Mouse (Mus musculus) adrenal gland, adult 8-10 months (tissue): ENCODE results near the gene Polr3g. TPM values are rescaled to one million over a fixed set of nuclear protein-coding genes. Genes with fewer than 3 reads are reported as not detected.
"Not testable (repeated sequence)": the region's sequence is repeated elsewhere in the genome, so short reads cannot be mapped to it uniquely, and the experiment has no call there.

Source experiments
- DNase-seq: peaks from one replicate; pipeline ENCODE4 v3.0.0; 2022
- total RNA-seq, 4 experiments: library from RNA; stranded (reverse); gene quantifications; 2 replicates each; pipeline ENCODE4 v1.2.4; 2022

Gene Polr3g
- total RNA-seq, 4 experiments from 2014 or later, result 5.9 to 11.1 (median 8.4) TPM

GRCm38 (mm10) chr13:81684884-81685283 lies 25.9 kb downstream of the Polr3g start:
- DNase-seq, result no peak

DNA sequence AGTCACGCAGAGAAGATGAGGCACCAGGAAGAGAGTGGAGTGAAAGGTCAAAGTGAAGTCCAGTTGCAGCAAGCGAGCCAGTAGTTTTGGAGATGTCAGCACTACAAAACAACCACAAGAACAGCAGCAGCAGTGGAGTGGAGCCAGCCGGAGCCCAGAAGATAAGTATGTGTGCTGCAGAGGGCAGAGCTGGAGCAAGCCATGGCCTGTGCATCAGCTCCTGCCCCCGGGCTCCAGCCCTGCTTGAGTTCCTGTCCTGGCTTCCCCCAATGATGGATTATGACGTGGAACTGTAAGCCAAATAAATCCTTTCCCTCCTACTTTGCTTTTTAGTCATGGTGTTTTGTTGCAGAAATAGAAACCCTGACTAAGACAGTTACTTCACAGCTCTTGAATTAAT lies 26.6 kb downstream of the Polr3g start:
- DNase-seq, result no peak

GRCm38 (mm10) chr13:81683107-81683506 lies 27.7 kb downstream of the Polr3g start:
- DNase-seq, result no peak

GRCm38 (mm10) chr13:81675333-81675732 lies 35.5 kb downstream of the Polr3g start:
- DNase-seq, result no peak

DNA sequence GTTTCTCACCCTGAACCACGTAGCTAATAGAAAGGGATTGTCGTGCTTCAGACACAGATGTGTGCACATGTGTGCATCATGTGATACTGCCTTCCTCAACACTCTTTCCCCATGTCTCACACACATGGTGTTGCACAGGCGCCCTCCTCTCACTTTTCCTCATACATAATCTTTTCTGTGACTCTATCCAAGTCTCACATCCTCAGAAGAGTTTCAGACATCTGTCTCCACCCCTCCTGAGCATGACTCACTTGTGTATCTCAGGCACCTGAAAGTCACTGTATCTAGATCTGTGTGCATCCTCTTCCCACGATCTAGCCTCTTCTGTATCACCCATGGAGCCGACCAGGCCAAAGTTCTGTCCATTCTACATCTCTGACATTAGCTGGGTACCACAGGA lies 43.1 kb downstream of the Polr3g start:
- no peak for DNase-seq

DNA sequence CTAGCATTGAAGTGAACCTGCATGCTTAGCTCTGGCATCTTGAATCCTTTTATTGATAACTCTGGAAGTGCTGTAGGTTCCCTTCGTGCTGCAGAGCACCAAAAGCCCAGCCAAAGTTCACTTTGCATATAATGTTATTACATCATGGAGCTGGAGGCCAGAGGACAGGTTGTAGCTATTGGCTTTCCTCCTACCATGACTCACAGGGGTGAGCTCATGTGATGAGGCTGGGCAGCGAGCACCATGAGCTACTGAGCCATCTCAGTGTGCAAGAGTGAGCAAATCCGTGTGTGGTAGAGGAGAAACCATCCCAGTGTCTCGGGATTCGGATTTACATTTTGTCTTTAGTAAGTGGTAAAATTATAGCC lies 46.5 kb downstream of the Polr3g start:
- peak; percentile 32 for DNase-seq

DNA sequence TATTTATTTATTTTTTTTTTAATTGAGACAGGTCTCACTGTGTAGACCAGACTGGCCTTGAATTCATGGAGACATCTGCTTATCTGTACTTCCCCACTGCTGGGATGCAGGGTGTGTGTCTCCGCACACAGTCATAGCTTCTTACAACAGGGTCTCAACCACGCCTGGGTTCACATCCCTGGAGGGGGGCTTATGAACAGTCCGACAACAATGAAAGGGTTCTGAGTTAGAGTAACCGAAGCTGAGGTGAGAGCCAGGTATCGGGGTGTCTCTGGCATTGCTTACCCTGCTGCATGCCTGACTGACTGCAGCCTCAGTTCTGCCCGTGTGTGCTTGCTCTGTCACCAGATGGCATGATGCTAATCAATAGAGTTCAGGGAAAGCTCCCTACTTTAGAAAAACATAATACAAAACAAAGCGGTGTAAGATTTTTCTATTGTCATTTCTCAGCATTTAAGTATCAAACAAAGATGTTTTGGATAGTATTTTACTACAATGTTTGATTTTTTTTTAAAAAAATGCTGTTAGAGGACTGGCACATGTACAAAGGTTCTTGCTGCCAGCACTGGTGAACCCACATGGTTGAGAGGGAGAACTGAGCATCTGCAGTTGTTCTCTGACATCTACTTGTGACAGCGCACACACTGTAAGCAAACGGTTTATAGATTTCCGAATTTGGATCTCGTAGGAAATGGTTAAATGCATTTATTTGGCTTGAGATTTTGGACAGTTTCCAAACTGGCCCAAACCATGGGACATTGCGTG lies 47.1 kb downstream of the Polr3g start:
- no peak for DNase-seq

- DNase-seq, result no peak
These were observed 52.6 kb downstream of the Polr3g start for GRCm38 (mm10) chr13:81658053-81658752.

DNA sequence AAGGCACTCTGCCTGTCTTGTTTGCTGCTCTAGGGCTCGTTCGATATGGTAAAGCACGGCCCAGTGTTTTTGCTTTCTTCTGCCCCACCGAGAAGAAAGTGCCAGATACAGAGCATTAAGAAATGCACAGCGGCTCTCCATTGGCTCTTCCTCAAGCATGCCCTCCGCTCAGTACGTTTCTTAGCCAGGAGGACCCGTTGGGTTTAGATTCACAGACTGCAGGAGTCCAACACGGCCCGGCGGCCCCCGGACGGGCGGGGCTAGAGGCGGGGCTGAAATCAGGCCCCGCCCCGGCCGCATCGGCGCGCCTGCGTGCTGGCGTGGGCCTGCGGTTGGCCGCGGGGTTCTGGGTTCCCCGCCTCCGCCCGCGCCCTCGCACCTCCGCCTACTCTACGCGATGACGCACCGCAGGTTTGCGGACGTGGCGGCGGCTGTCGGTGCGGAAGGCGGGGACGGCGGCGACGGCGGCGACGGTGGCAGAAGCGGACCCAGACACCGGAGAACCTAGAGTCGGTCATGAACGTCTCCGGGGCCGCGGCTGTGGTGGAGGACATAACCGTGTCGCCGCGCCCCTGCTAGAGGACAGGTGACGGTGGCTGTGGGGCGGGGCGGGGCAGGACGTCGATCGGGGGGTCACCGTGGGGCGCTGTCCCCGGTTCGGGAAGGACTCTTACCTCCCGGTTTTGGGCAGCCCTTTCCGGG lies 53.3 kb downstream of the Polr3g start, which contains the start of gene Lysmd3:
TSS of gene Lysmd3 (plus strand) at position 313 of the 702 bp plus-strand sequence.
- DNase-seq, result peak; percentile 86

- DNase-seq, result no peak
These were observed 53.8 kb downstream of the Polr3g start for GRCm38 (mm10) chr13:81657008-81657350.

DNA sequence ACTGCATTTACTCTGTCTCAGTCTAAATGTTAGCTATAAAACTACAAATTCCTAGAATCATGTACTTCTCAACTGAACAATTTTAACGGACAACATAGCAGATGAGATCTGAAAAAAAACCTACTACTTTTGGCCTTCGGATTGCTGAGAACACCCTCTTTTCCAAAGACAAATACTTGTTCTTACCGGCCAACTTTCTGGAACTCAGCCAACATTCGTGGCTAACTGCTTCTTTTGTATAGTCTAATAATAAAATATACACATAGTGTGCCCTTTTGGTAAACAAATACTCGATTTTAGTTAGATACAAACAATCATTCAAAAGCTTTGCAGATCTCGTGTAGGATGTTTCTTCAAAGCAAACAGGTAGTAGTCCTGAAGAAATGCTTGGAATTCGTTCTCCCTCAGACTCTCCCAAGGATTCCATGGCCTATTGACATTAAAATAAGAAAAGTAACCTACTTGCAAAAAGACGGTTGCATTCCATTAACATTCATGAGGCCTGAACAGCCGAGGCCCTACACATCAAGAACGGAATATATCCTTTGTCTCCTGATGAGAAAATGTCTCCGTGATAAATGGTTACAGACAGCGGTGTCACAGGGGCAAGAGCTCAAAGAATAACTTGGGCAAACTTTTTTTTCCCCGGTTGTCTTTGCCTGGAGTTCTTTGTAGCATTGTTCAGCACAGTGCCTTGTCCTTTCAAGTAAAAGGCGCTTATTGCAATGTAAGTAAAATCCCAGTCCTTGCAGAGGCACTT lies 54.5 kb downstream of the Polr3g start:
- DNase-seq, result no peak

- not testable (repeated sequence) for DNase-seq
These were observed 60.4 kb downstream of the Polr3g start for GRCm38 (mm10) chr13:81650382-81650781.

- DNase-seq, result no peak
These were observed 64.5 kb downstream of the Polr3g start for GRCm38 (mm10) chr13:81646348-81646747.

GRCm38 (mm10) chr13:81644047-81644565 lies 66.7 kb downstream of the Polr3g start:
- no peak for DNase-seq

DNA sequence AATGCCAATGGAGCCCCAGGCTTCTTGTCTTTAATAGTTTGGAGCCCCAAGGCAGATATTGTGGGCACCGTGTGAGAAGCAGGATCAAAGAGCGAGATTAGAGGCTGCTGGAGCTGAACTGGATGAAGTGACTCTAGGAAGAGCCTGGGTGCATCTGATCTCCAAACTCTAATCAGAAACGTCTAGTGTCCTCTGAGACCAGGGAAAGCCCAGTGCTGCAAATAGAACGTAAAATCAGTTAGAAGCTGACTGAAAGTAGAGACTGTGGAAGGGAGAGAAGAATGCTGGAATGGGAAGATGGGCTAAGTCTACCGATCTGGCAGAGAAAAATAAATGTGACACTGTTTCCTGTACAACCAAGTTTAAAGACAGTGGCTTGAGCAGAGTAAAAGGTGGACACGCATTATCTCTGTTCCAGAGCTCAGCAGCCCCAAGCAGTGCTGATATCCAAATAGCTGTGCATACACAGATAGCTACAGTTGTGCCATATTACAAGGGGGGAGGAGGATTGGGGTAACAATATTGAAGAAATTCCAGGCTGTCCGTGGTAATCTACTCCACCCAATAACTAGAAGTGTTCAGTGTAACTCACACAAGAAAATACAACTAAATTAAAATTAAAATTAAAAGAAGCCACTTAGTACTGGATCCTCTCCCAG lies 68.2 kb downstream of the Polr3g start:
- DNase-seq, result no peak

DNA sequence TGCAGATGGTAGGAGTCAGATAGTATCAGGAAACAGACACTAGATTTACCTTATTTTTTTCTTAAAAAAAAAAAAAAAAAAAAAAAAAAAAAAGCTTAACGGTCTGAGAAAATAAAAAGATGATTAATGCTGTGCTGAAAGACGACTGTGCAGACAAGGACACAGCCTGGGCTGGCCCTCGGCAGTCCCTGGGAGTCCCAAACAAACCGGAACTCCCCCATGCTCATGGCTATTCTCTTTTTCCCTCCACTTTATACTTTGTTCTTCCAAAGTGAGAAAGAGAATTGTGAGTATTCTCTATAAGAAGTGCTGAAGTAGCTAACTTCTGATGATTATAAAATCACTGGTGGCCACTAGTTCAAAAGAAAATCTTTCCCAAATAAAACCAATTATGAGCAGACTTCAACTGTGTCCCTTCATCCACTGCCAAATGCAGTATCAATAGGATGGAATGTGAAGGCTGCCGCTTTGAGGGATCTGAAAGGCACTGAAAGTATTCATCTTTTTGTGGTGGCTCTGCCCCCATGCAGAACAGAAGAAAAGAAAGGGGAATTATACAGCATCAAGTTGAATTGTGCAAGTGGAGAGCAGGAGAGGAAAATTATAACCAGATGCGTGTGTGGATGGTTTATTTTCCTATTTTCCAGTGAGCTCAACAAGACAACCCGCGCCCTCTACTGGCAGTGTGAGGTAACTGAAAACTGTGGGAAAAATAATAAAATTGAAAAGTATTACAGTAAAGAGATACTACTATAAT lies 69.3 kb downstream of the Polr3g start:
- no peak for DNase-seq

DNA sequence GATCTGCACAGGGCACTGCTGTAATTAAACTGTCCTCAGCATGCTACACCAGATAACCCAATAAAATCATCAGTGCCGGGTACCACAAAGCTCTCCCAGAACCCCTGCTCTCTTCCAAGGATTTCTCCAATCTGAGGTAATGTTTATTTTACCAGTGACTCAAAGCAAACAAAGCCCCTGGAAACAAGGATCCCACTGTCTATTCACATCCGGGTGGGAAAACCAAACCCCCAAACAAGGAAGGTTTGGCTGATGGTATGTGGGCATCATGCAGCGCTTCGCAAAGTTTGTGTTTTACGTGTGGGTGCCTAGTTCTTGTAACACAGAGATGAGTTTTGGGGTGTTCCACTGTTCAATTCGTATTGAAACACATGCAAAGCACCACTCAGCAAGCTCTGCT lies 69.9 kb downstream of the Polr3g start:
- DNase-seq, result no peak

GRCm38 (mm10) chr13:81639624-81640023 lies 71.2 kb downstream of the Polr3g start:
- DNase-seq, result no peak

GRCm38 (mm10) chr13:81632720-81633415 lies 77.9 kb downstream of the Polr3g start, which contains the start of gene Adgrv1:
Adgrv1 (minus strand) TSS chr13:81633154.
- DNase-seq, result peak; percentile 74

DNA sequence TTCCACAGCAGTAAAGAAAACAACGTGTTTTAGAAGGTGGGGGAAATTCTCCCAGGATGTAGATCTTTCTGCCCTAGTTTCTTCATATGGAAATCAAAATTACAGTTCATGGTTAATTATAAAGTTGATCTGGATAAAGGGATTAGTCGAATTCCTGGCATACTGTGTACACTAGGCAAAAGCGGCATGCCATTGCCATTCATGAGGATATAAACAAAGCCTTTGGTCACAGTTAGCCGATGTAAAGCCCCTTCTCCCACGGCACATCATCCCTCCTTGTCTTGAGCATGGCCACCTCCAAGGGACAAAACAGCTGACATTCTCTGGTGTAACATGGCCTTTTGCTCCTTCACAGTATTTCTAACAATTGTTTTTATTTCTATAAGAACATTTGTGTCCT lies 80.2 kb downstream of the Polr3g start:
- DNase-seq, result no peak
